Mouse (Mus musculus) heart, postnatal 0 days (tissue): ENCODE results near the gene Dclre1b.

Source experiments
- CTCF ChIP-seq: IDR thresholded peaks from 2 replicates; pipeline ENCODE4 v1.5.1; 2016; ENCODE audit warnings: antibody characterized with exemption, control low read depth, low read depth
- EP300 ChIP-seq: IDR thresholded peaks from 2 replicates; pipeline ENCODE4 v1.6.1; 2016; ENCODE audit warnings: antibody characterized with exemption, low read depth

GRCm38 (mm10) chr3:103779183-103779582 lies 30.1 kb downstream of the Dclre1b start:
- TF ChIP-seq EP300 (no peak), CTCF (no peak)
